ENCODE assay signal across 17 mouse cellular contexts in the genomic region with DNA sequence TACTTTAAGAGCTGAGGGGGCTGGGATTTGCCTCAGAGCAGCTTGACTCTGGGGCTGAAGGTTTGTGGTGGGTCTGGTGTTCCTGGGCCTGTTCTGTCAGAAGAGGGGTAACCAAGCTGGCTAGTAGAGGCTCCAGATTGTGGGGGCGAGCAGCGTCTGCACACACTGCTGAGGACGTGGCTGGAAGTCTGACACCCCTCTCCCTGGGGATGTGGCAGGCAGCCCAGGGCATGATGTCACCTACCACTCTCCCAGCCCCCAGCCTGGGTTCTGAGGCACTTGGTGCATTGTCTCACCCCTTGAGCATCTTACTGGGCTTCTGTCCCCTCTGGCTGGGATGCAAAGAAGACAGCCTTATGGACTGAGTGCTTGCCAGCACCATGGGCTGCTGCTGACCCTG. TPM values are rescaled to one million over a fixed set of nuclear protein-coding genes. Genes with fewer than 3 reads are reported as not detected.
DNase-seq lines count a peak whose midpoint lies in the region; ATAC-seq and TF ChIP-seq lines count a peak whose summit lies in the region.
"Had no signal": no experiment of that assay in that cellular context is flagged by ENCODE, and none has a peak within 500 bp of the region (broad histone marks: within the 10 kb centered on the region; RNA-seq: fewer than 3 reads in every experiment).

No protein-coding gene starts in this region.

- DNase-seq in hindbrain, postnatal 0 days (ENCODE audit: low spot score) = peak; percentile 17
- DNase-seq in gastrocnemius, postnatal 14 days = peak; percentile 59
- peak; percentile 79 for DNase-seq in heart, postnatal 4 days
- no peak for DNase-seq in retina, postnatal 1 day
- DNase-seq in cerebellum, adult 9-11 months = no peak
- DNase-seq: adrenal gland, postnatal 10 days; kidney, adult 2 months; liver, postnatal 0 days; right cerebral cortex, postnatal 25 days; thymus, postnatal 36 days had no signal

- no peak overlapping the region for H3K9ac ChIP-seq in hindbrain, postnatal 0 days (replicated peaks; ENCODE audit: low read length)
- no peak overlapping the region for H3K9ac ChIP-seq in hindbrain, embryonic 12.5 days
- H3K9ac ChIP-seq in forebrain, embryonic 16.5 days (replicated peaks; ENCODE audit: low read depth, low read length) = no peak overlapping the region
- H3K9ac ChIP-seq: limb, embryonic 12.5 days; liver, postnatal 0 days; stomach, embryonic 15.5 days had no signal

- H3K4me2 ChIP-seq in hindbrain, postnatal 0 days (ENCODE audit: low read depth, low read length) = no peak overlapping the region
- no peak overlapping the region for H3K4me2 ChIP-seq in hindbrain, embryonic 12.5 days (replicated peaks)
- H3K4me2 ChIP-seq in forebrain, embryonic 16.5 days (ENCODE audit: low read length) = no peak overlapping the region
- H3K4me2 ChIP-seq: limb, embryonic 12.5 days; stomach, embryonic 15.5 days had no signal

- H3K27ac ChIP-seq in hindbrain, postnatal 0 days = no peak overlapping the region
- no peak overlapping the region for H3K27ac ChIP-seq in hindbrain, embryonic 12.5 days
- no peak overlapping the region; the same call in 1 of the 2 replicates for H3K27ac ChIP-seq in forebrain, embryonic 16.5 days (ENCODE audit: low read length)
- H3K27ac ChIP-seq: limb, embryonic 12.5 days; stomach, embryonic 15.5 days had no signal

- WGBS in hindbrain, postnatal 0 days = 49% methylated on average over 3 of the region's 3 CpGs
- WGBS in hindbrain, embryonic 12.5 days = 74% methylated on average over 3 of the region's 3 CpGs
- WGBS in forebrain, embryonic 16.5 days = 32% methylated on average over 3 of the region's 3 CpGs

- H3K4me1 ChIP-seq in hindbrain, postnatal 0 days (ENCODE audit: insufficient read depth, low read length) = no peaks in the 10 kb centered on the region
- H3K4me1 ChIP-seq in hindbrain, embryonic 12.5 days = no peaks in the 10 kb centered on the region
- peaks cover 7% of the 10 kb centered on the region for H3K4me1 ChIP-seq in forebrain, embryonic 16.5 days (replicated peaks; ENCODE audit: control insufficient read depth, insufficient read depth, low read length)
- H3K4me1 ChIP-seq: limb, embryonic 12.5 days; stomach, embryonic 15.5 days had no signal

- TF ChIP-seq CTCF in hindbrain, postnatal 0 days (IDR thresholded peaks at IDR 0.05; ENCODE audit: low read depth) = no peak

- ATAC-seq in hindbrain, postnatal 0 days = no peak
- ATAC-seq in hindbrain, embryonic 12.5 days (ENCODE audit: low FRiP score) = no peak
- ATAC-seq in forebrain, embryonic 16.5 days = peak; percentile 76
- ATAC-seq: liver, postnatal 0 days had no signal

- H3K36me3 ChIP-seq in hindbrain, postnatal 0 days (ENCODE audit: insufficient read depth, low read length) = no peaks in the 10 kb centered on the region
- no peaks in the 10 kb centered on the region for H3K36me3 ChIP-seq in hindbrain, embryonic 12.5 days
- no peaks in the 10 kb centered on the region for H3K36me3 ChIP-seq in forebrain, embryonic 16.5 days (ENCODE audit: control insufficient read depth, insufficient read depth)
- H3K36me3 ChIP-seq: limb, embryonic 12.5 days; stomach, embryonic 15.5 days had no signal

- intact Hi-C loops in gastrocnemius, postnatal 14 days (cut with DNase I; ENCODE audit: low total_unique reads) = no loop called here

- H3K9me3 ChIP-seq in hindbrain, postnatal 0 days (ENCODE audit: low read length) = no peaks in the 10 kb centered on the region
- H3K9me3 ChIP-seq in hindbrain, embryonic 12.5 days (replicated peaks) = no peaks in the 10 kb centered on the region
- H3K9me3 ChIP-seq in forebrain, embryonic 16.5 days (ENCODE audit: control insufficient read depth, low read length) = no peaks in the 10 kb centered on the region
- H3K9me3 ChIP-seq: limb, embryonic 12.5 days; stomach, embryonic 15.5 days had no signal

- H3K4me3 ChIP-seq in hindbrain, postnatal 0 days (ENCODE audit: low read length) = no peak overlapping the region
- no peak overlapping the region for H3K4me3 ChIP-seq in hindbrain, embryonic 12.5 days
- no peak overlapping the region for H3K4me3 ChIP-seq in forebrain, embryonic 16.5 days (replicated peaks; ENCODE audit: low read length)
- H3K4me3 ChIP-seq: limb, embryonic 12.5 days; megakaryocyte, embryonic 14.5 days; stomach, embryonic 15.5 days had no signal

- no peaks in the 10 kb centered on the region for H3K27me3 ChIP-seq in hindbrain, postnatal 0 days (ENCODE audit: insufficient read depth, low read length)
- H3K27me3 ChIP-seq in hindbrain, embryonic 12.5 days = peaks cover 3% of the 10 kb centered on the region; the same call in 1 of the 2 replicates
- no peaks in the 10 kb centered on the region for H3K27me3 ChIP-seq in forebrain, embryonic 16.5 days (replicated peaks; ENCODE audit: control insufficient read depth, insufficient read depth, low read length)
- H3K27me3 ChIP-seq: stomach, embryonic 15.5 days had no signal

RNA-seq across cellular contexts. Expression of a gene that starts 34.2 kb away (rescaled TPM):
- total RNA-seq in hindbrain, postnatal 0 days (2014; rRNA removed) = 0.68 TPM in 2 replicates
- 0.16 and 0.54 TPM in 2 replicates for polyA plus RNA-seq in hindbrain, postnatal 0 days (2015; fragmentation: Nextera tagmentation; extraction: Ambion mirVana)
- 0.30 and 0.33 TPM in 2 replicates for polyA plus RNA-seq in hindbrain, embryonic 12.5 days (2016; fragmentation: Nextera tagmentation; extraction: Ambion mirVana)
- 0.11 and 0.22 TPM in 2 replicates for polyA plus RNA-seq in forebrain, embryonic 16.5 days (2015; fragmentation: Nextera tagmentation; extraction: Ambion mirVana)
- total RNA-seq in gastrocnemius, postnatal 14 days (2021) = 10 to 100 TPM; 44.0 to 45.2 TPM
- 1 to 10 TPM; 1.7 to 2.9 TPM for total RNA-seq in heart, postnatal 4 days (2021)
- total RNA-seq: neutrophil, adult 5-6 weeks had no signal
- polyA plus RNA-seq: hindbrain, embryonic 11.5 days; limb, embryonic 12.5 days had no signal

Comparison
In these comparisons a context has a peak if more than half of its experiments do, and no peak if none do; other contexts are left out.
1. DNase-seq: peak in hindbrain, postnatal 0 days (single experiment), gastrocnemius, postnatal 14 days (single experiment) and heart, postnatal 4 days (single experiment); none in retina, postnatal 1 day (single experiment) and cerebellum, adult 9-11 months (single experiment).
2. RNA of a gene that starts 34.2 kb away (total RNA-seq): 44.0 to 45.2 TPM in gastrocnemius, postnatal 14 days; 1.7 to 2.9 TPM in heart, postnatal 4 days and 0.68 TPM in hindbrain, postnatal 0 days; every median in the first group is over 10 times any median in the second.